Mouse (Mus musculus) C2C12 (cell line): ENCODE measurements around the gene Fth1. TPM values are rescaled to one million over a fixed set of nuclear protein-coding genes. Genes with fewer than 3 reads are reported as not detected.

ENCODE experiments used
- H3K27me3 ChIP-seq: one replicate; pipeline ENCODE4 v1.6.1; 2011; ENCODE audit not compliant: control insufficient read depth, insufficient read depth, insufficient read length
- H3K36me3 ChIP-seq: one replicate; pipeline ENCODE4 v1.6.1; 2011; ENCODE audit not compliant: control insufficient read depth, insufficient read depth
- H3K4me3 ChIP-seq: one replicate; pipeline ENCODE4 v1.5.1; 2011; ENCODE audit warnings: mild to moderate bottlenecking, control low read depth; ENCODE audit not compliant: poor library complexity, insufficient read depth, severe bottlenecking
- H3K79me2 ChIP-seq: one replicate; pipeline ENCODE4 v1.6.1; 2011; ENCODE audit not compliant: control insufficient read depth, insufficient read depth
- H3K79me3 ChIP-seq: one replicate; pipeline ENCODE4 v1.6.1; 2011; ENCODE audit warnings: low read depth, control low read depth
- H3ac ChIP-seq: one replicate; pipeline ENCODE3; 2011; ENCODE audit warnings: low read depth; ENCODE audit not compliant: control insufficient read depth, insufficient read length
- CEBPB ChIP-seq: IDR thresholded peaks from one replicate; pipeline ENCODE4 v1.6.1; 2011; ENCODE audit warnings: low read depth, mild to moderate bottlenecking, control low read depth, moderate library complexity
- CTCF ChIP-seq: IDR thresholded peaks from one replicate; pipeline ENCODE4 v1.5.1; 2011; ENCODE audit not compliant: control insufficient read depth, insufficient read depth, insufficient read length
- FOSL1 ChIP-seq: IDR thresholded peaks from one replicate; pipeline ENCODE4 v1.8.0; 2011; ENCODE audit warnings: mild to moderate bottlenecking, low read length; ENCODE audit not compliant: poor library complexity, insufficient read depth, severe bottlenecking
- MAX ChIP-seq: IDR thresholded peaks from one replicate; pipeline ENCODE4 v1.6.1; 2011; ENCODE audit warnings: mild to moderate bottlenecking, control low read depth
- MYOD1 ChIP-seq: IDR thresholded peaks from one replicate; pipeline ENCODE4 v1.6.1; 2011; ENCODE audit warnings: low read depth; ENCODE audit not compliant: control insufficient read depth, insufficient read length
- MYOG ChIP-seq: IDR thresholded peaks from one replicate; pipeline ENCODE4 v1.6.1; 2011; ENCODE audit not compliant: control insufficient read depth, insufficient read length; ENCODE audit errors: extremely low read depth
- USF1 ChIP-seq: IDR thresholded peaks from one replicate; pipeline ENCODE4 v1.6.1; 2011; ENCODE audit warnings: low read depth, mild to moderate bottlenecking, control low read depth, moderate library complexity
- polyA plus RNA-seq: library from polyadenylated mRNA; unstranded; fragments of >200 nt; fragmentation: generic; extraction: Trizol; gene quantifications from one replicate; pipeline ENCODE4 v1.2.1, GENCODE M21; 2012; ENCODE audit warnings: missing spikeins

The Fth1 gene
- polyA plus RNA-seq, 1 experiment = 4,975 TPM

GRCm38 (mm10) chr19:9945800-9946564, 34.4 kb upstream of the Fth1 start:
- no peaks in the 10 kb centered on the region for H3K79me3 ChIP-seq
- no peaks in the 10 kb centered on the region for H3K27me3 ChIP-seq
- TF ChIP-seq CTCF (no peak), CEBPB (peak; percentile 62), MAX (no peak), USF1 (no peak), MYOG (no peak), FOSL1 (peak; percentile 71), MYOD1 (no peak)
- H3ac ChIP-seq = no peak overlapping the region
- H3K36me3 ChIP-seq = no peaks in the 10 kb centered on the region
- H3K4me3 ChIP-seq = no peak overlapping the region
- no peaks in the 10 kb centered on the region for H3K79me2 ChIP-seq

GRCm38 (mm10) chr19:9946986-9947385, 33.4 kb upstream of the Fth1 start:
- Histone ChIP-seq H3K4me3 (no peak overlapping the region), H3ac (no peak overlapping the region), H3K79me3 (no peaks in the 10 kb centered on the region), H3K79me2 (no peaks in the 10 kb centered on the region), H3K36me3 (no peaks in the 10 kb centered on the region), H3K27me3 (no peaks in the 10 kb centered on the region)
- no peak for TF ChIP-seq CTCF
- TF ChIP-seq MYOD1 = no peak
- TF ChIP-seq USF1 = no peak
- TF ChIP-seq MAX = no peak
- no peak for TF ChIP-seq FOSL1

GRCm38 (mm10) chr19:9952390-9952789, 28.0 kb upstream of the Fth1 start:
- Histone ChIP-seq H3ac (no peak overlapping the region), H3K79me3 (no peaks in the 10 kb centered on the region), H3K79me2 (no peaks in the 10 kb centered on the region), H3K27me3 (no peaks in the 10 kb centered on the region), H3K4me3 (no peak overlapping the region), H3K36me3 (no peaks in the 10 kb centered on the region)
- no peak for TF ChIP-seq MAX
- TF ChIP-seq MYOG = no peak

- Histone ChIP-seq H3ac (no peak overlapping the region), H3K36me3 (no peaks in the 10 kb centered on the region), H3K79me2 (no peaks in the 10 kb centered on the region), H3K79me3 (no peaks in the 10 kb centered on the region), H3K27me3 (no peaks in the 10 kb centered on the region), H3K4me3 (no peak overlapping the region)
- TF ChIP-seq USF1 (no peak), CEBPB (no peak), CTCF (no peak), MAX (no peak), FOSL1 (no peak), MYOG (no peak), MYOD1 (no peak)
These were observed 27.5 kb upstream of the Fth1 start for GRCm38 (mm10) chr19:9952912-9953311.

GRCm38 (mm10) chr19:9954055-9954810, 26.2 kb upstream of the Fth1 start:
- Histone ChIP-seq H3ac (no peak overlapping the region), H3K79me2 (no peaks in the 10 kb centered on the region), H3K27me3 (no peaks in the 10 kb centered on the region), H3K36me3 (no peaks in the 10 kb centered on the region), H3K79me3 (no peaks in the 10 kb centered on the region), H3K4me3 (peak overlapping the region; percentile 22)
- peak; percentile 66 for TF ChIP-seq MAX
- TF ChIP-seq FOSL1 = no peak
- TF ChIP-seq CTCF = no peak
- TF ChIP-seq CEBPB = peak; percentile 100

- Histone ChIP-seq H3ac (peak overlapping the region; percentile 51), H3K27me3 (no peaks in the 10 kb centered on the region), H3K4me3 (peak overlapping the region; percentile 22), H3K79me3 (no peaks in the 10 kb centered on the region), H3K36me3 (no peaks in the 10 kb centered on the region), H3K79me2 (no peaks in the 10 kb centered on the region)
- no peak for TF ChIP-seq USF1
- no peak for TF ChIP-seq CEBPB
- TF ChIP-seq MAX = no peak
- TF ChIP-seq MYOD1 = no peak
- TF ChIP-seq CTCF = no peak
- TF ChIP-seq MYOG = no peak
- no peak for TF ChIP-seq FOSL1
These were observed 25.6 kb upstream of the Fth1 start for GRCm38 (mm10) chr19:9954811-9955202.
